Mouse (Mus musculus) hindbrain, embryonic 16.5 days (tissue): Measurements from ENCODE around the gene Nr1d1. TPM values are rescaled to one million over a fixed set of nuclear protein-coding genes. Genes with fewer than 3 reads are reported as not detected.
A peak's percentile ranks its signal among the peaks of the same experiment; 100 is the strongest.

Experiments used
- ATAC-seq: fragments of 200-750 bp; cut with Nextera tagmentation; 2 replicates; pipeline ENCODE4 v1.8.0; 2017; ENCODE audit warnings: moderate TSS enrichment, moderate library complexity
- H3K27ac ChIP-seq: fragments of 300-500 bp; sonication (generic); 2 replicates; pipeline ENCODE4 v1.5.1; 2014; ENCODE audit warnings: low read depth, mild to moderate bottlenecking, control low read depth, low read length, moderate library complexity
- H3K27me3 ChIP-seq: fragments of 300-500 bp; sonication (generic); replicated peaks from 2 replicates; pipeline ENCODE4 v1.6.1; 2014; ENCODE audit warnings: low read length; ENCODE audit not compliant: control insufficient read depth, insufficient read depth
- H3K36me3 ChIP-seq: fragments of 300-500 bp; sonication (generic); 2 replicates; pipeline ENCODE4 v1.6.1; 2014; ENCODE audit warnings: mild to moderate bottlenecking, low read length, moderate library complexity, mixed read lengths; ENCODE audit not compliant: control insufficient read depth, insufficient read depth
- H3K4me1 ChIP-seq: fragments of 300-500 bp; sonication (generic); 2 replicates; pipeline ENCODE4 v1.6.1; 2014; ENCODE audit warnings: low read depth, low read length; ENCODE audit not compliant: control insufficient read depth, insufficient read depth
- H3K4me2 ChIP-seq: fragments of 300-500 bp; sonication (generic); 2 replicates; pipeline ENCODE4 v1.6.1; 2014; ENCODE audit warnings: mild to moderate bottlenecking, low read length, control low read depth, moderate library complexity
- H3K4me3 ChIP-seq: fragments of 300-500 bp; sonication (generic); 2 replicates; pipeline ENCODE4 v1.5.1; 2014; ENCODE audit warnings: mild to moderate bottlenecking, low read length, control low read depth, moderate library complexity
- H3K9ac ChIP-seq: fragments of 300-500 bp; sonication (generic); 2 replicates; pipeline ENCODE4 v1.6.1; 2014; ENCODE audit warnings: low read depth, mild to moderate bottlenecking, control low read depth, low read length, moderate library complexity
- H3K9me3 ChIP-seq: fragments of 300-500 bp; sonication (generic); 2 replicates; pipeline ENCODE4 v1.6.1; 2014; ENCODE audit warnings: mild to moderate bottlenecking, low read length, moderate library complexity; ENCODE audit not compliant: control insufficient read depth
- WGBS: fragments of 180-500 bp; shearing (Covaris S2); extraction: QIAGEN DNeasy Blood & Tissue Kit; methylation state at CpG from one replicate; pipeline ENCODE4 v1.1.7; 2014; 5-methylcytosine and 5-hydroxymethylcytosine counted together
- polyA plus RNA-seq: library from polyadenylated mRNA; unstranded; fragments of >200 nt; fragmentation: Nextera tagmentation; extraction: Ambion mirVana; gene quantifications from 2 replicates; pipeline ENCODE4 v1.2.1, GENCODE M21; 2015

Gene Nr1d1
- polyA plus RNA-seq, 1 experiment from 2014 or later, result 4.9 TPM

GRCm38 (mm10) chr11:98723098-98723497 lies 52.0 kb downstream of the Nr1d1 start:
- WGBS, result 79% methylated on average over 7 of the region's 7 CpGs
- Histone ChIP-seq H3K4me2 (no peak overlapping the region), H3K4me3 (no peak overlapping the region), H3K27ac (no peak overlapping the region), H3K4me1 (0 out of 2 replicates have a peak, but pooled peaks cover 3% of the 10 kb centered on the region), H3K9me3 (no peaks in the 10 kb centered on the region), H3K27me3 (no peaks in the 10 kb centered on the region), H3K36me3 (no peaks in the 10 kb centered on the region; the same call in 1 of the 2 replicates), H3K9ac (no peak overlapping the region)
- no peak for ATAC-seq

- H3K4me1 ChIP-seq, result 0 out of 2 replicates have a peak, but pooled peaks cover 4% of the 10 kb centered on the region
- no peak overlapping the region for H3K4me2 ChIP-seq
- H3K9ac ChIP-seq, result no peak overlapping the region
- no peaks in the 10 kb centered on the region for H3K27me3 ChIP-seq
- no peak overlapping the region for H3K27ac ChIP-seq
- ATAC-seq, result peak; percentile 62; the same call in 1 of the 2 replicates
- H3K36me3 ChIP-seq, result peaks cover 5% of the 10 kb centered on the region; the same call in 1 of the 2 replicates
- no peak overlapping the region for H3K4me3 ChIP-seq
- H3K9me3 ChIP-seq, result no peaks in the 10 kb centered on the region
- WGBS, result 68% methylated on average over 24 of the region's 24 CpGs
Measured at GRCm38 (mm10) chr11:98721458-98722226, 53.5 kb downstream of the Nr1d1 start.

- Histone ChIP-seq H3K27me3 (no peaks in the 10 kb centered on the region), H3K9ac (no peak overlapping the region), H3K4me1 (0 out of 2 replicates have a peak, but pooled peaks cover 4% of the 10 kb centered on the region), H3K4me2 (no peak overlapping the region), H3K4me3 (no peak overlapping the region), H3K36me3 (peaks cover 7% of the 10 kb centered on the region; the same call in 1 of the 2 replicates), H3K27ac (no peak overlapping the region), H3K9me3 (no peaks in the 10 kb centered on the region)
- ATAC-seq, result no peak
- 79% methylated on average over 2 of the region's 2 CpGs for WGBS
Measured at GRCm38 (mm10) chr11:98720756-98721155, 54.4 kb downstream of the Nr1d1 start.

Other genes starting within 250 kb of the Nr1d1 start
- 0.35 and 0.45 TPM in 2 replicates for gene Ikzf3, start 229.3 kb downstream of the Nr1d1 start, polyA plus RNA-seq
- gene Zpbp2, start 224.2 kb downstream of the Nr1d1 start, polyA plus RNA-seq, result 0.11 and 0.15 TPM in 2 replicates
- gene Ormdl3, start 188.0 kb downstream of the Nr1d1 start, polyA plus RNA-seq, result 117 and 124 TPM in 2 replicates
- gene Lrrc3c, start 177.0 kb downstream of the Nr1d1 start, polyA plus RNA-seq, result not detected in 2 replicates
- gene Gm12355, start 149.7 kb downstream of the Nr1d1 start, polyA plus RNA-seq, result 0.41 and 1.3 TPM in 2 replicates
- gene Gsdma3, start 149.0 kb downstream of the Nr1d1 start, polyA plus RNA-seq, result not detected in 2 replicates
- not detected in 2 replicates for gene Gsdma2, start 128.6 kb downstream of the Nr1d1 start, polyA plus RNA-seq
- gene Gsdma, start 111.0 kb downstream of the Nr1d1 start, polyA plus RNA-seq, result 0.08 TPM in 1 of 2 replicates, not detected in the other
- 186 and 189 TPM in 2 replicates for gene Psmd3, start 92.8 kb downstream of the Nr1d1 start, polyA plus RNA-seq
- gene Csf3, start 74.1 kb downstream of the Nr1d1 start, polyA plus RNA-seq, result not detected in 2 replicates
- gene Med24, start 45.9 kb downstream of the Nr1d1 start, polyA plus RNA-seq, result 62.5 and 71.1 TPM in 2 replicates
- gene Thra, start 34.7 kb downstream of the Nr1d1 start, polyA plus RNA-seq, result 127 and 144 TPM in 2 replicates
- gene Msl1, start 20.2 kb upstream of the Nr1d1 start, polyA plus RNA-seq, result 28.2 and 28.6 TPM in 2 replicates
- gene Casc3, start 29.6 kb upstream of the Nr1d1 start, polyA plus RNA-seq, result 41.7 and 49.2 TPM in 2 replicates
- 11.6 and 13.0 TPM in 2 replicates for gene Rapgefl1, start 61.5 kb upstream of the Nr1d1 start, polyA plus RNA-seq
- 4.1 and 4.2 TPM in 2 replicates for gene Wipf2, start 88.3 kb upstream of the Nr1d1 start, polyA plus RNA-seq
- gene Cdc6, start 132.5 kb upstream of the Nr1d1 start, polyA plus RNA-seq, result 4.6 and 6.3 TPM in 2 replicates
- 12.1 and 16.7 TPM in 2 replicates for gene Rara, start 152.5 kb upstream of the Nr1d1 start, polyA plus RNA-seq
- gene Gjd3, start 207.7 kb upstream of the Nr1d1 start, polyA plus RNA-seq, result 2.0 and 3.0 TPM in 2 replicates
- gene Top2a, start 248.9 kb upstream of the Nr1d1 start, polyA plus RNA-seq, result 33.1 and 44.9 TPM in 2 replicates